Mouse (Mus musculus) hindbrain, embryonic 10.5 days (tissue): ENCODE results near the gene Fez1. TPM values are rescaled to one million over a fixed set of nuclear protein-coding genes. Genes with fewer than 3 reads are reported as not detected.

Experiments used
- DNase-seq: peaks from one replicate; pipeline ENCODE4 v3.0.0-alpha.2; 2017; ENCODE audit warnings: low spot score
- H3K27ac ChIP-seq: fragments of 300-500 bp; sonication (generic); 2 replicates; pipeline ENCODE4 v1.5.1; 2016; ENCODE audit warnings: mild to moderate bottlenecking, moderate library complexity
- H3K27me3 ChIP-seq: fragments of 300-500 bp; sonication (generic); 2 replicates; pipeline ENCODE4 v1.6.1; 2016; ENCODE audit warnings: mild to moderate bottlenecking; ENCODE audit not compliant: poor library complexity, insufficient read depth, severe bottlenecking
- H3K36me3 ChIP-seq: fragments of 300-500 bp; sonication (generic); 2 replicates; pipeline ENCODE4 v1.6.1; 2016; ENCODE audit warnings: mild to moderate bottlenecking, moderate library complexity
- H3K4me1 ChIP-seq: fragments of 300-500 bp; sonication (generic); replicated peaks from 2 replicates; pipeline ENCODE4 v1.6.1; 2016; ENCODE audit warnings: mild to moderate bottlenecking
- H3K4me3 ChIP-seq: fragments of 300-500 bp; sonication (generic); 2 replicates; pipeline ENCODE4 v1.5.1; 2016; ENCODE audit warnings: mild to moderate bottlenecking, moderate library complexity
- H3K9me3 ChIP-seq: fragments of 300-500 bp; sonication (generic); 2 replicates; pipeline ENCODE4 v1.6.1; 2016; ENCODE audit warnings: mild to moderate bottlenecking, moderate library complexity
- WGBS: fragments of 180-500 bp; shearing (Covaris S2); methylation state at CpG from one replicate; pipeline ENCODE4 v1.1.7; 2016; 5-methylcytosine and 5-hydroxymethylcytosine counted together
- polyA plus RNA-seq: library from polyadenylated mRNA; unstranded; fragments of >200 nt; fragmentation: Nextera tagmentation; extraction: Ambion mirVana; gene quantifications from 2 replicates; pipeline ENCODE4 v1.2.1, GENCODE M21; 2016

The Fez1 gene
- polyA plus RNA-seq, 1 experiment from 2014 or later = 312 TPM

GRCm38 (mm10) chr9:36808126-36808785 lies 13.4 kb upstream of the Fez1 start:
- no peaks in the 10 kb centered on the region for H3K27me3 ChIP-seq
- no peak for DNase-seq
- 91% methylated on average over 5 of the region's 5 CpGs for WGBS
- H3K9me3 ChIP-seq = no peaks in the 10 kb centered on the region
- H3K4me1 ChIP-seq = 0 out of 2 replicates have a peak, but pooled peaks cover 3% of the 10 kb centered on the region
- H3K36me3 ChIP-seq = no peaks in the 10 kb centered on the region
- H3K27ac ChIP-seq = no peak overlapping the region
- no peak overlapping the region for H3K4me3 ChIP-seq

- WGBS = 75% methylated on average over 3 of the region's 3 CpGs
Observed at GRCm38 (mm10) chr9:36814486-36814885, 7.2 kb upstream of the Fez1 start.

GRCm38 (mm10) chr9:36818905-36819304 lies 2.8 kb upstream of the Fez1 start:
- no peak overlapping the region for H3K27ac ChIP-seq

More at GRCm38 (mm10) chr9:36814486-36814885, 7.2 kb upstream of the Fez1 start:
- H3K4me1 ChIP-seq = peaks cover 4% of the 10 kb centered on the region; the same call in 1 of the 2 replicates
- DNase-seq = no peak
- H3K27ac ChIP-seq = no peak overlapping the region
- no peak overlapping the region for H3K4me3 ChIP-seq
- H3K9me3 ChIP-seq = no peaks in the 10 kb centered on the region
- no peaks in the 10 kb centered on the region for H3K36me3 ChIP-seq
- H3K27me3 ChIP-seq = no peaks in the 10 kb centered on the region

GRCm38 (mm10) chr9:36820969-36821643 lies 558 bp upstream of the Fez1 start:
- 27% methylated on average over 9 of the region's 9 CpGs for WGBS
- H3K4me1 ChIP-seq = peaks cover 29% of the 10 kb centered on the region
- H3K9me3 ChIP-seq = no peaks in the 10 kb centered on the region
- H3K4me3 ChIP-seq = peak overlapping the region; percentile 47
- peak overlapping the region; percentile 93 for H3K27ac ChIP-seq
- H3K27me3 ChIP-seq = no peaks in the 10 kb centered on the region
- H3K36me3 ChIP-seq = no peaks in the 10 kb centered on the region
- no peak for DNase-seq

More at GRCm38 (mm10) chr9:36818905-36819304, 2.8 kb upstream of the Fez1 start:
- WGBS = 54% methylated on average over 4 of the region's 4 CpGs
- Histone ChIP-seq H3K4me3 (no peak overlapping the region), H3K9me3 (no peaks in the 10 kb centered on the region), H3K27me3 (no peaks in the 10 kb centered on the region), H3K36me3 (no peaks in the 10 kb centered on the region), H3K4me1 (peaks cover 29% of the 10 kb centered on the region)
- no peak for DNase-seq

GRCm38 (mm10) chr9:36822024-36822423 lies 360 bp downstream of the Fez1 start:
- no peaks in the 10 kb centered on the region for H3K27me3 ChIP-seq
- peak overlapping the region; percentile 93 for H3K27ac ChIP-seq
- no peaks in the 10 kb centered on the region for H3K9me3 ChIP-seq
- H3K36me3 ChIP-seq = no peaks in the 10 kb centered on the region
- H3K4me3 ChIP-seq = peak overlapping the region; percentile 47
- peaks cover 29% of the 10 kb centered on the region for H3K4me1 ChIP-seq
- DNase-seq = no peak
- 21% methylated on average over 2 of the region's 2 CpGs for WGBS

GRCm38 (mm10) chr9:36826612-36827363 lies 5.1 kb downstream of the Fez1 start:
- no peaks in the 10 kb centered on the region for H3K9me3 ChIP-seq
- DNase-seq = no peak
- no peaks in the 10 kb centered on the region for H3K27me3 ChIP-seq
- no peak overlapping the region for H3K4me3 ChIP-seq
- H3K36me3 ChIP-seq = no peaks in the 10 kb centered on the region
- peaks cover 20% of the 10 kb centered on the region for H3K4me1 ChIP-seq
- no peak overlapping the region for H3K27ac ChIP-seq
- 62% methylated on average over 2 of the region's 2 CpGs for WGBS

GRCm38 (mm10) chr9:36831401-36831800 lies 9.7 kb downstream of the Fez1 start:
- 85% methylated on average over 6 of the region's 6 CpGs for WGBS
- Histone ChIP-seq H3K4me1 (peaks cover 33% of the 10 kb centered on the region), H3K27me3 (peaks cover 3% of the 10 kb centered on the region; the same call in 1 of the 2 replicates), H3K9me3 (no peaks in the 10 kb centered on the region), H3K27ac (no peak overlapping the region), H3K4me3 (no peak overlapping the region), H3K36me3 (peaks cover 13% of the 10 kb centered on the region)
- DNase-seq = no peak

GRCm38 (mm10) chr9:36832529-36832928 lies 10.9 kb downstream of the Fez1 start:
- DNase-seq = peak; percentile 89
- H3K4me1 ChIP-seq = peaks cover 33% of the 10 kb centered on the region
- peak overlapping the region; percentile 74 for H3K4me3 ChIP-seq
- peak overlapping the region; percentile 94 for H3K27ac ChIP-seq
- H3K9me3 ChIP-seq = no peaks in the 10 kb centered on the region
- H3K36me3 ChIP-seq = peaks cover 22% of the 10 kb centered on the region
- under 1% methylated on average over 32 of the region's 32 CpGs for WGBS
- H3K27me3 ChIP-seq = peaks cover 3% of the 10 kb centered on the region; the same call in 1 of the 2 replicates

- Histone ChIP-seq H3K27me3 (peaks cover 3% of the 10 kb centered on the region; the same call in 1 of the 2 replicates), H3K9me3 (no peaks in the 10 kb centered on the region), H3K27ac (peak overlapping the region; percentile 94), H3K4me1 (peaks cover 33% of the 10 kb centered on the region), H3K36me3 (peaks cover 28% of the 10 kb centered on the region), H3K4me3 (peak overlapping the region; percentile 74)
- DNase-seq = peak; percentile 71
- 2% methylated on average over 31 of the region's 31 CpGs for WGBS
Observed at GRCm38 (mm10) chr9:36833043-36833881, 11.6 kb downstream of the Fez1 start.

- peak overlapping the region; percentile 74 for H3K4me3 ChIP-seq
- peaks cover 3% of the 10 kb centered on the region; the same call in 1 of the 2 replicates for H3K27me3 ChIP-seq
- H3K36me3 ChIP-seq = peaks cover 31% of the 10 kb centered on the region
- peak overlapping the region; percentile 94 for H3K27ac ChIP-seq
- no peak for DNase-seq
- no peaks in the 10 kb centered on the region for H3K9me3 ChIP-seq
- 39% methylated on average over 3 of the region's 3 CpGs for WGBS
- peaks cover 33% of the 10 kb centered on the region for H3K4me1 ChIP-seq
Observed at GRCm38 (mm10) chr9:36833914-36834313, 12.2 kb downstream of the Fez1 start.

- Histone ChIP-seq H3K9me3 (no peaks in the 10 kb centered on the region), H3K36me3 (peaks cover 90% of the 10 kb centered on the region), H3K27ac (no peak overlapping the region), H3K4me3 (no peak overlapping the region), H3K4me1 (no peaks in the 10 kb centered on the region), H3K27me3 (no peaks in the 10 kb centered on the region)
- WGBS = 58% methylated on average over 4 of the region's 4 CpGs
- no peak for DNase-seq
Observed at GRCm38 (mm10) chr9:36846346-36846745, 24.7 kb downstream of the Fez1 start.

GRCm38 (mm10) chr9:36848661-36849060 lies 27.0 kb downstream of the Fez1 start:
- peaks cover 93% of the 10 kb centered on the region for H3K36me3 ChIP-seq
- H3K4me3 ChIP-seq = no peak overlapping the region
- H3K9me3 ChIP-seq = no peaks in the 10 kb centered on the region
- no peaks in the 10 kb centered on the region for H3K4me1 ChIP-seq
- WGBS = 84% methylated on average over 2 of the region's 2 CpGs
- no peak for DNase-seq
- no peak overlapping the region for H3K27ac ChIP-seq
- H3K27me3 ChIP-seq = no peaks in the 10 kb centered on the region
